Mouse (Mus musculus) heart, embryonic 15.5 days (tissue): Measurements from ENCODE around the gene Tex13c3. TPM values are rescaled to one million over a fixed set of nuclear protein-coding genes. Genes with fewer than 3 reads are reported as not detected.
"Not testable (repeated sequence)": the region's sequence is repeated elsewhere in the genome, so short reads cannot be mapped to it uniquely, and the experiment has no call there.

Source experiments
- ATAC-seq: fragments of 200-750 bp; cut with Nextera tagmentation; replicated peaks from 2 replicates; pipeline ENCODE4 v1.8.0; 2017; ENCODE audit warnings: low read depth, moderate TSS enrichment; ENCODE audit not compliant: insufficient number of reproducible peaks, insufficient read depth, low FRiP score
- H3K27ac ChIP-seq: fragments of 300-500 bp; sonication (generic); 2 replicates; pipeline ENCODE4 v1.5.1; 2015; ENCODE audit warnings: mild to moderate bottlenecking, inconsistent platforms
- H3K27me3 ChIP-seq: fragments of 300-500 bp; sonication (generic); 2 replicates; pipeline ENCODE4 v1.6.1; 2015; ENCODE audit warnings: inconsistent platforms
- H3K36me3 ChIP-seq: fragments of 300-500 bp; sonication (generic); 2 replicates; pipeline ENCODE4 v1.6.1; 2015; ENCODE audit warnings: mild to moderate bottlenecking, inconsistent platforms
- H3K4me1 ChIP-seq: fragments of 300-500 bp; sonication (generic); replicated peaks from 2 replicates; pipeline ENCODE4 v1.6.1; 2015; ENCODE audit warnings: inconsistent platforms
- H3K4me2 ChIP-seq: fragments of 300-500 bp; sonication (generic); 2 replicates; pipeline ENCODE4 v1.6.1; 2015; ENCODE audit warnings: inconsistent platforms, mild to moderate bottlenecking, moderate library complexity
- H3K4me3 ChIP-seq: fragments of 300-500 bp; sonication (generic); 2 replicates; pipeline ENCODE4 v1.5.1; 2015; ENCODE audit warnings: mild to moderate bottlenecking, inconsistent platforms
- H3K9ac ChIP-seq: fragments of 300-500 bp; sonication (generic); 2 replicates; pipeline ENCODE4 v1.6.1; 2015; ENCODE audit warnings: mild to moderate bottlenecking, inconsistent platforms
- H3K9me3 ChIP-seq: fragments of 300-500 bp; sonication (generic); replicated peaks from 2 replicates; pipeline ENCODE4 v1.6.1; 2016; ENCODE audit warnings: inconsistent platforms
- WGBS: fragments of 180-500 bp; shearing (Covaris S2); methylation state at CpG from one replicate; pipeline ENCODE4 v1.1.7; 2015; ENCODE audit warnings: mixed read lengths; 5-methylcytosine and 5-hydroxymethylcytosine counted together
- polyA plus RNA-seq: library from polyadenylated mRNA; unstranded; fragments of >200 nt; fragmentation: Nextera tagmentation; extraction: Ambion mirVana; gene quantifications from 2 replicates; pipeline ENCODE4 v1.2.1, GENCODE M21; 2015

Tex13c3 gene
- polyA plus RNA-seq: not detected in 2 replicates

DNA sequence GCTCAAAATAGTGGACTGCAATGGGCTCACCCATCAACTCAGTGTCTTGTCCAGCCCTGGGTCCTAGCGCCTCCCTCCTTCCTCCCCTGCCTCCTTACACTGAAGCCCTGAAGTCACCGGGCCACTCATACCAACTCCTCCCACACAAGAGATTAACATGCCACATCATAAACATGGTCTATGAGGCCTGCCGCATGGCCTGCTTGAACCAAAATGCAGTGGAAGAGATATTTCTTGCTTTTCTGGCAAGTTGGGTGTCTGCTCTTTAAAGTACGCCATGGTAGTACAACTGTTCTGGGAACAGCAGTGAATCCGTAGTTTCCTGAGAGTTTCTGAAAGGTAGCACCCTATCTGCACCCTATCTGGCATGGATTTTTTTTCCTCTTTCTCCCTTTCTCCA, at the start of gene Tex13c3:
Gene Tex13c3 (minus strand): TSS at position 101 of the 400 bp plus-strand sequence.
- not testable (repeated sequence) for H3K9me3 ChIP-seq, H3K9ac ChIP-seq, H3K27ac ChIP-seq, H3K36me3 ChIP-seq, H3K4me3 ChIP-seq, H3K27me3 ChIP-seq, H3K4me1 ChIP-seq, H3K4me2 ChIP-seq, ATAC-seq
- 80% methylated on average over 5 of the region's 5 CpGs for WGBS

GRCm38 (mm10) chrX:19489731-19490130, 8.6 kb upstream of the Tex13c3 start:
- H3K9me3 ChIP-seq: no peaks in the 10 kb centered on the region
- H3K36me3 ChIP-seq: no peaks in the 10 kb centered on the region
- no peak overlapping the region for H3K9ac ChIP-seq
- H3K27me3 ChIP-seq: no peaks in the 10 kb centered on the region
- no peak overlapping the region for H3K4me3 ChIP-seq
- H3K27ac ChIP-seq: no peak overlapping the region
- WGBS: 72% methylated on average over 4 of the region's 4 CpGs
- no peak overlapping the region for H3K4me2 ChIP-seq
- no peaks in the 10 kb centered on the region for H3K4me1 ChIP-seq
- ATAC-seq: no peak
